Mouse (Mus musculus) liver, postnatal 0 days (tissue): ENCODE data around the gene Insl5.

Experiments used
- CTCF ChIP-seq: sonication (generic); IDR thresholded peaks from 2 replicates; pipeline ENCODE4 v1.5.1; 2016; ENCODE audit warnings: antibody characterized with exemption, low read depth
- EP300 ChIP-seq: IDR thresholded peaks from 2 replicates; pipeline ENCODE4 v1.6.1; 2016; ENCODE audit warnings: antibody characterized with exemption, low read depth, mild to moderate bottlenecking

DNA sequence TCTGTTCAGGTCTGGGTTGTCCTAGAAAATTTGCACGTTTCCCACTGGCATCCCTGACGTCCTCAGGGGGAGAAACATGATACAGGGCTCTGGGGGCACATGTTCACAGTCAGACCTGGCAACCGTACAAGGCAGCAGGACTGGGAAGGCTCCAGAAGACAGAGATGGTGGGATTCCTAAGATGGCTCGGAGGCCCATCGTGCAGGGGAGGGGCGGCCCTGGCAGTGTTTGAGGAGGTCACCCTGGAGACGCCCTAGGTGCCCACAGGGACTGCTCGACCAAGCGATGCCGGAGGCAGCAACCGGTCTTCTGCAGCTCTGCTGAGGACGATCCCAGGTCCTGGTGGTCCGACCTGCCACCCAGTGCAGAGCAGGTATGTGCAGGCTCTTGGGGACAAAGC is 48.2 kb downstream of the Insl5 start, which contains the start of gene Tctex1d1:
- TF ChIP-seq CTCF, result no peak
- no peak for TF ChIP-seq EP300
